Mouse (Mus musculus) lung, adult 2 months (tissue): Measurements from ENCODE around the gene Nudt6.

Experiments used
- CTCF ChIP-seq: fragments of 200-500 bp; IDR thresholded peaks from 2 replicates; pipeline ENCODE4 v1.5.1; 2011; ENCODE audit warnings: mild to moderate bottlenecking, low read length, control low read depth; ENCODE audit not compliant: insufficient read depth
- POLR2A ChIP-seq: fragments of 200-500 bp; IDR thresholded peaks from 2 replicates; pipeline ENCODE4 v1.6.1; 2011; ENCODE audit warnings: low read depth, mild to moderate bottlenecking, control low read depth, low read length, borderline replicate concordance; ENCODE audit errors: extremely low read depth

DNA sequence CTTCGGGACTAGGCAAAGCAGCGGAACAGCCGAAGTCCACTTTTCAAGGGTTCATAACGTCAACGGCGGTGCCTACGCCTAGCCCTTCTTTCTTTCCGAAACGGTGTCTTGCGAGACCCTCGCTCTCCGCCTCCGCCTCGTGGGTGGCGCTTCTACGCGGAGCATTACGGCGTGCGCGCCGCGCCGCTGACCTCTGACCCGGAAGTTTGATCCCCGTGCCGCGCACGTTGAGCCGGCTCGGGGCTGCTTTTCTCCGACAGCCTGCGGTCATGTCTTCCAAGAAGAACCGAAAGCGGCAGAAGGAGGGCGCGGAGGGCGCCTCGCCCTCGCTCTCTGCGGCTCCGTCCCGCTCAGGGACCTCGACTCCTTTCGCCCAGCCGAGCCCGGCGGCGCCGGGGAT lies at the start of gene Nudt6:
- TF ChIP-seq CTCF (no peak), POLR2A (peak; percentile 29; the same call in 1 of the 2 replicates)
